8 mouse cellular contexts compared by ENCODE assay signal in the genomic region with DNA sequence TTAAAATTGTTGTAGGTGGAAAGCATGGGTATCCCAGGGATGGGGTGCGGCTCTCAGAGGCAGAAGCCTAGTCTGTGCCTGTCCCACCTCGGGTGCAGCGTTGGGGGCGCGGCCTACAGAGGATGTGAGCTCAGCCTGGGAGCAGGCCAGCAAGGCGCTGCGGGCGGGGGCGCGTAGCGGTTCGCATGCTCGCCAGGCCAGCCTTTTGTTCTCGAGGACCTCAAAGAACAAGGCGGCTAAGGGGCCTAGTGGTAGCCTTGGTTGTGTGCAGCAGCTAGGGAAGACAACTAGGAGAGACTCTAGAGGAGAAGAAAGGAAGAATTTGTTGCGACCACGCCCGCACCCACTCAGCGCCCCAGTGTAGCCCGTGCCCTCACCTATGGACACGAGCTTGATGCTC. TPM values are rescaled to one million over a fixed set of nuclear protein-coding genes. Genes with fewer than 3 reads are reported as not detected.
DNase-seq lines count a peak whose midpoint lies in the region; ATAC-seq lines count a peak whose summit lies in the region.

No protein-coding gene starts in this region.

- no peaks in the 10 kb centered on the region for H3K9me3 ChIP-seq in hindbrain, embryonic 11.5 days (ENCODE audit: control insufficient read depth, low read length)

- 32% methylated on average over 16 of the region's 21 CpGs for WGBS in hindbrain, embryonic 11.5 days

- H3K4me2 ChIP-seq in hindbrain, embryonic 11.5 days (replicated peaks; ENCODE audit: low read depth, low read length), result peak overlapping the region; percentile 49

- peak overlapping the region; percentile 57 for H3K4me3 ChIP-seq in hindbrain, embryonic 11.5 days (ENCODE audit: low read depth, low read length)

- peaks cover 4% of the 10 kb centered on the region; the same call in 1 of the 2 replicates for H3K36me3 ChIP-seq in hindbrain, embryonic 11.5 days (ENCODE audit: control insufficient read depth, insufficient read depth, low read length)

- no peaks in the 10 kb centered on the region for H3K27me3 ChIP-seq in hindbrain, embryonic 11.5 days (ENCODE audit: control insufficient read depth, insufficient read depth, low read length)

- DNase-seq in MEL-GATA-1-ER (ENCODE audit: extremely low read depth, low read depth), result peak; percentile 64
- peak; percentile 76 for DNase-seq in cerebellum, adult 9-10 months
- DNase-seq in hindbrain, embryonic 11.5 days (ENCODE audit: low spot score), result peak; percentile 76
- DNase-seq in layer of hippocampus, postnatal 25 days (ENCODE audit: extremely low spot score in 1 of 2, low spot score in 1 of 2), result peak; percentile 30 to 51
- DNase-seq in lung, postnatal 10 days, result peak; percentile 92
- DNase-seq in ovary, postnatal 36 days (ENCODE audit: low spot score), result peak; percentile 79
- peak; percentile 69 to 81 for DNase-seq in thymus, postnatal 36 days

- peak overlapping the region; percentile 79 for H3K27ac ChIP-seq in hindbrain, embryonic 11.5 days (ENCODE audit: low read depth, low read length)

- ATAC-seq in frontal cortex, adult (ENCODE audit: low TSS enrichment), result peak; percentile 24
- ATAC-seq in hindbrain, embryonic 11.5 days (ENCODE audit: low FRiP score), result peak; percentile 55

- H3K4me1 ChIP-seq in hindbrain, embryonic 11.5 days (replicated peaks; ENCODE audit: control insufficient read depth, insufficient read depth, low read length), result no peaks in the 10 kb centered on the region

- H3K9ac ChIP-seq in hindbrain, embryonic 11.5 days (ENCODE audit: low read depth, low read length), result peak overlapping the region; percentile 76

RNA-seq across cellular contexts. Expression of gene Flna, which starts 3.9 kb away (rescaled TPM):
- 181 and 196 TPM in 2 replicates for polyA plus RNA-seq in hindbrain, embryonic 11.5 days (2014; fragmentation: Nextera tagmentation; extraction: Ambion mirVana)
- 100 to 1,000 TPM in 1 of 2 experiments, 10 to 100 TPM in 1; 82.6 to 124 TPM for total RNA-seq in layer of hippocampus, postnatal 25 days (2021)

RNA-seq across cellular contexts. Expression of gene Emd, which starts 8.8 kb away (rescaled TPM):
- polyA plus RNA-seq in hindbrain, embryonic 11.5 days (2014; fragmentation: Nextera tagmentation; extraction: Ambion mirVana), result 22.6 and 27.4 TPM in 2 replicates
- 10 to 100 TPM; 35.1 to 36.5 TPM for total RNA-seq in layer of hippocampus, postnatal 25 days (2021)

RNA-seq across cellular contexts. Expression of gene Rpl10, which starts 24.9 kb away (rescaled TPM):
- 724 and 770 TPM in 2 replicates for polyA plus RNA-seq in hindbrain, embryonic 11.5 days (2014; fragmentation: Nextera tagmentation; extraction: Ambion mirVana)
- 100 to 1,000 TPM; 171 TPM for total RNA-seq in layer of hippocampus, postnatal 25 days (2021)

RNA-seq across cellular contexts. Expression of gene Taz, which starts 36.0 kb away (rescaled TPM):
- 57.0 and 58.3 TPM in 2 replicates for polyA plus RNA-seq in hindbrain, embryonic 11.5 days (2014; fragmentation: Nextera tagmentation; extraction: Ambion mirVana)
- total RNA-seq in layer of hippocampus, postnatal 25 days (2021), result 10 to 100 TPM; 48.8 to 64.9 TPM

RNA-seq across cellular contexts. Expression of gene Dnase1l1, which starts 36.5 kb away (rescaled TPM):
- 4.5 TPM in 2 replicates for polyA plus RNA-seq in hindbrain, embryonic 11.5 days (2014; fragmentation: Nextera tagmentation; extraction: Ambion mirVana)
- total RNA-seq in layer of hippocampus, postnatal 25 days (2021), result 1 to 10 TPM; 1.8 to 2.6 TPM

Comparison
In these comparisons a context has a peak if more than half of its experiments do, and no peak if none do; other contexts are left out.
1. Peak in every context shown above with its lines: DNase-seq, ATAC-seq, H3K4me3 ChIP-seq and H3K27ac ChIP-seq.
2. DNase-seq: peak in every context shown above with its lines; median percentile 92 in lung, postnatal 10 days; 79 in ovary, postnatal 36 days; 76 in cerebellum, adult 9-10 months; 76 in hindbrain, embryonic 11.5 days; 75 in thymus, postnatal 36 days; 64 in MEL-GATA-1-ER; 40 in layer of hippocampus, postnatal 25 days.